10 mouse cellular contexts compared by ENCODE assay signal in the genomic region with DNA sequence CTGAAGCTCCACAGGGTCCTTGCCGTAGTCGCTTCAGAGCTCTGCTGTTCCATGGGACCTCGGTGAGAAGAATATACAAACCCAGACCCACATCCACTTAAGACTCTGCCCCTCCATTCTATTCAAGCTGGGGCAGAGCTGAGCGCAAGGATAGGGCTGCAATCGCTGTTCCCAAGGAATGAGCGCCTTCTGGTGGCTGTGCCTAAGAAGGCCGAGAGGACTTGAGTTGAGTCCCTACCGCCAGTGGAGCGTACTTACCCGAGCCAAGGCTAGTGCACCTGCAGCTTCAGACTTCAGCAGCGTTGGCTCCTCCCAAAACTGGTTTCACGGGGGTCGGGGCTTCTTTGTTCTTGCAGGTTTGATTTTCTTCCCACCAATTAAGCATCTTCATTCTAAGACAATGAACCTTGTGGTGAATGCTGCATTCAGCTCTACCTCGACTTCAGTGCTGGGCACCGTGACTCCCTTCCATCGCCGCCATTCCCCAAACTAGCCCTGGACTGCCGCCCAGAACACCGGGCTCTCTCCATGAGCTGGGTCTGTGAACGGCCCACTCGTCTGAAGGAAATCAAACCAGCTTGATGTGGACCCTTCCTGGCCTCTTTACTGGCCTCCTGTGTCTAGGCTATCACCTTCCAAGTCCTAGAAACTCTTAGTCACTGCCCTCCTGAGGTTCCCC. TPM values are rescaled to one million over a fixed set of nuclear protein-coding genes. Genes with fewer than 3 reads are reported as not detected.
DNase-seq lines count a peak whose midpoint lies in the region; ATAC-seq and TF ChIP-seq lines count a peak whose summit lies in the region.
"Had no signal": no experiment of that assay in that cellular context is flagged by ENCODE, and none has a peak within 500 bp of the region (broad histone marks: within the 10 kb centered on the region; RNA-seq: fewer than 3 reads in every experiment).

No protein-coding gene starts in this region.

- peak; percentile 77 for TF ChIP-seq CTCF in midbrain, postnatal 0 days (IDR thresholded peaks at IDR 0.05)

- no peak overlapping the region for H3K27ac ChIP-seq in heart, embryonic 12.5 days (ENCODE audit: poor library complexity, severe bottlenecking)
- H3K27ac ChIP-seq in hindbrain, embryonic 11.5 days (ENCODE audit: low read depth, low read length): no peak overlapping the region
- H3K27ac ChIP-seq in midbrain, postnatal 0 days (ENCODE audit: low read depth, low read length): no peak overlapping the region

- no peaks in the 10 kb centered on the region for H3K36me3 ChIP-seq in heart, embryonic 12.5 days
- H3K36me3 ChIP-seq in hindbrain, embryonic 11.5 days (ENCODE audit: control insufficient read depth, insufficient read depth, low read length): no peaks in the 10 kb centered on the region
- no peaks in the 10 kb centered on the region for H3K36me3 ChIP-seq in midbrain, postnatal 0 days (ENCODE audit: insufficient read depth, low read length)
- H3K36me3 ChIP-seq: G1E had no signal

- no peak overlapping the region for H3K4me3 ChIP-seq in heart, embryonic 12.5 days
- no peak overlapping the region for H3K4me3 ChIP-seq in hindbrain, embryonic 11.5 days (ENCODE audit: low read depth, low read length)
- H3K4me3 ChIP-seq in midbrain, postnatal 0 days (ENCODE audit: low read depth, low read length): no peak overlapping the region

- 0 out of 2 replicates have a peak, but pooled peaks have one; percentile 39 for ATAC-seq in heart, embryonic 12.5 days (ENCODE audit: insufficient number of reproducible peaks, low FRiP score)
- ATAC-seq in hindbrain, embryonic 11.5 days (ENCODE audit: low FRiP score): peak; percentile 67; the same call in 1 of the 2 replicates
- peak; percentile 45; the same call in 1 of the 2 replicates for ATAC-seq in midbrain, postnatal 0 days (ENCODE audit: low FRiP score)

- peaks cover 48% of the 10 kb centered on the region for H3K27me3 ChIP-seq in heart, embryonic 12.5 days (replicated peaks)
- H3K27me3 ChIP-seq in hindbrain, embryonic 11.5 days (ENCODE audit: control insufficient read depth, insufficient read depth, low read length): no peaks in the 10 kb centered on the region
- H3K27me3 ChIP-seq in midbrain, postnatal 0 days (ENCODE audit: insufficient read depth, low read length): no peaks in the 10 kb centered on the region

- no peak overlapping the region for H3K9ac ChIP-seq in heart, embryonic 12.5 days
- H3K9ac ChIP-seq in hindbrain, embryonic 11.5 days (ENCODE audit: low read depth, low read length): no peak overlapping the region
- H3K9ac ChIP-seq in midbrain, postnatal 0 days (replicated peaks; ENCODE audit: low read length, poor library complexity, severe bottlenecking): no peak overlapping the region

- 16% methylated on average over 21 of the region's 21 CpGs for WGBS in heart, embryonic 12.5 days
- WGBS in hindbrain, embryonic 11.5 days: 10% methylated on average over 21 of the region's 21 CpGs
- 12% methylated on average over 21 of the region's 21 CpGs for WGBS in midbrain, postnatal 0 days

- DNase-seq in heart, adult 9 months (ENCODE audit: low spot score in 2 of 2): no peak
- peak; percentile 40 for DNase-seq in MN1 (ENCODE audit: low spot score)
- peak; percentile 78 to 89 for DNase-seq in cerebellum, postnatal 25 days
- DNase-seq in hindbrain, embryonic 11.5 days (ENCODE audit: low spot score): peak; percentile 71
- DNase-seq in layer of hippocampus, postnatal 36 days: peak; percentile 45 to 52
- peak; percentile 80 for DNase-seq in midbrain, postnatal 0 days (ENCODE audit: low spot score)
- no peak for DNase-seq in gastrocnemius, postnatal 4 days (ENCODE audit: low spot score in 2 of 2)

- no peaks in the 10 kb centered on the region for H3K4me1 ChIP-seq in heart, embryonic 12.5 days (replicated peaks)
- no peaks in the 10 kb centered on the region for H3K4me1 ChIP-seq in hindbrain, embryonic 11.5 days (replicated peaks; ENCODE audit: control insufficient read depth, insufficient read depth, low read length)
- no peaks in the 10 kb centered on the region for H3K4me1 ChIP-seq in midbrain, postnatal 0 days (ENCODE audit: insufficient read depth, low read length)

- H3K4me2 ChIP-seq in heart, embryonic 12.5 days: no peak overlapping the region
- H3K4me2 ChIP-seq in hindbrain, embryonic 11.5 days (replicated peaks; ENCODE audit: low read depth, low read length): no peak overlapping the region
- H3K4me2 ChIP-seq in midbrain, postnatal 0 days (ENCODE audit: low read depth, low read length, poor library complexity, severe bottlenecking): no peak overlapping the region

- peaks cover 6% of the 10 kb centered on the region; the same call in 1 of the 2 replicates for H3K9me3 ChIP-seq in heart, embryonic 12.5 days (replicated peaks)
- no peaks in the 10 kb centered on the region for H3K9me3 ChIP-seq in hindbrain, embryonic 11.5 days (ENCODE audit: control insufficient read depth, low read length)
- H3K9me3 ChIP-seq in midbrain, postnatal 0 days (ENCODE audit: low read length): no peaks in the 10 kb centered on the region
- H3K9me3 ChIP-seq: G1E had no signal

RNA-seq across cellular contexts. Expression of a gene that starts 5.6 kb away (rescaled TPM):
- polyA plus RNA-seq in heart, embryonic 12.5 days (2016; fragmentation: Nextera tagmentation; extraction: Ambion mirVana): 0.10 and 0.14 TPM in 2 replicates
- 2.7 and 2.9 TPM in 2 replicates for polyA plus RNA-seq in hindbrain, embryonic 11.5 days (2014; fragmentation: Nextera tagmentation; extraction: Ambion mirVana)
- total RNA-seq in layer of hippocampus, postnatal 36 days (2021): 10 to 100 TPM; 22.7 to 23.6 TPM
- total RNA-seq in midbrain, postnatal 0 days (2014; rRNA removed): 54.7 and 72.4 TPM in 2 replicates
- 7.8 and 7.9 TPM in 2 replicates for polyA plus RNA-seq in midbrain, postnatal 0 days (2015; fragmentation: Nextera tagmentation; extraction: Ambion mirVana)
- total RNA-seq in gastrocnemius, postnatal 4 days (2021): under 1 TPM; 0.54 to 0.64 TPM
- polyA plus RNA-seq: G1E had no signal

RNA-seq across cellular contexts. Expression of a gene that starts 10.3 kb away (rescaled TPM):
- polyA plus RNA-seq in heart, embryonic 12.5 days (2016; fragmentation: Nextera tagmentation; extraction: Ambion mirVana): not detected in 2 replicates
- not detected in 2 replicates for polyA plus RNA-seq in hindbrain, embryonic 11.5 days (2014; fragmentation: Nextera tagmentation; extraction: Ambion mirVana)
- total RNA-seq in layer of hippocampus, postnatal 36 days (2021): not detected
- total RNA-seq in midbrain, postnatal 0 days (2014; rRNA removed): not detected in 2 replicates
- not detected in 2 replicates for polyA plus RNA-seq in midbrain, postnatal 0 days (2015; fragmentation: Nextera tagmentation; extraction: Ambion mirVana)
- total RNA-seq in gastrocnemius, postnatal 4 days (2021): not detected
- total RNA-seq: heart, postnatal 14 days had no signal
- polyA plus RNA-seq: G1E had no signal

RNA-seq across cellular contexts. Expression of a gene that starts 32.5 kb away (rescaled TPM):
- 2.1 and 2.4 TPM in 2 replicates for polyA plus RNA-seq in heart, embryonic 12.5 days (2016; fragmentation: Nextera tagmentation; extraction: Ambion mirVana)
- 2.6 and 2.8 TPM in 2 replicates for polyA plus RNA-seq in hindbrain, embryonic 11.5 days (2014; fragmentation: Nextera tagmentation; extraction: Ambion mirVana)
- total RNA-seq in layer of hippocampus, postnatal 36 days (2021): 1 to 10 TPM; 2.3 to 3.0 TPM
- total RNA-seq in midbrain, postnatal 0 days (2014; rRNA removed): 25.8 and 40.2 TPM in 2 replicates
- polyA plus RNA-seq in midbrain, postnatal 0 days (2015; fragmentation: Nextera tagmentation; extraction: Ambion mirVana): 29.0 and 29.7 TPM in 2 replicates
- 1 to 10 TPM; 3.7 to 4.9 TPM for total RNA-seq in gastrocnemius, postnatal 4 days (2021)

RNA-seq across cellular contexts. Expression of a gene that starts 48.7 kb away (rescaled TPM):
- 0.30 and 0.52 TPM in 2 replicates for polyA plus RNA-seq in heart, embryonic 12.5 days (2016; fragmentation: Nextera tagmentation; extraction: Ambion mirVana)
- 1.2 and 1.8 TPM in 2 replicates for polyA plus RNA-seq in hindbrain, embryonic 11.5 days (2014; fragmentation: Nextera tagmentation; extraction: Ambion mirVana)
- total RNA-seq in layer of hippocampus, postnatal 36 days (2021): 1 to 10 TPM; 4.2 TPM
- 1.5 TPM in 2 replicates for total RNA-seq in midbrain, postnatal 0 days (2014; rRNA removed)
- 1.4 and 2.1 TPM in 2 replicates for polyA plus RNA-seq in midbrain, postnatal 0 days (2015; fragmentation: Nextera tagmentation; extraction: Ambion mirVana)
- 1 to 10 TPM; 4.4 to 5.5 TPM for total RNA-seq in gastrocnemius, postnatal 4 days (2021)

RNA-seq across cellular contexts. Expression of a gene that starts 51.6 kb away (rescaled TPM):
- 0.46 TPM in 1 of 2 replicates, not detected in the other for polyA plus RNA-seq in heart, embryonic 12.5 days (2016; fragmentation: Nextera tagmentation; extraction: Ambion mirVana)
- 0.31 TPM in 1 of 2 replicates, not detected in the other for polyA plus RNA-seq in hindbrain, embryonic 11.5 days (2014; fragmentation: Nextera tagmentation; extraction: Ambion mirVana)
- under 1 TPM; 0.80 to 0.86 TPM for total RNA-seq in layer of hippocampus, postnatal 36 days (2021)
- 1.7 and 6.6 TPM in 2 replicates for total RNA-seq in midbrain, postnatal 0 days (2014; rRNA removed)
- polyA plus RNA-seq in midbrain, postnatal 0 days (2015; fragmentation: Nextera tagmentation; extraction: Ambion mirVana): 0.44 and 0.71 TPM in 2 replicates
- total RNA-seq in gastrocnemius, postnatal 4 days (2021): 1 to 10 TPM; 1.2 to 1.4 TPM
- total RNA-seq: G1E had no signal
- polyA plus RNA-seq: G1E had no signal

Comparison
In these comparisons a context has a peak if more than half of its experiments do, and no peak if none do; other contexts are left out.
1. DNase-seq: peak in MN1 (single experiment), cerebellum, postnatal 25 days (2 of 2), hindbrain, embryonic 11.5 days (single experiment), layer of hippocampus, postnatal 36 days (2 of 2) and midbrain, postnatal 0 days (single experiment); none in heart, adult 9 months (0 of 2) and gastrocnemius, postnatal 4 days (0 of 2).
2. RNA of a gene that starts 5.6 kb away (total RNA-seq): 54.7 to 72.4 TPM in midbrain, postnatal 0 days and 22.7 to 23.6 TPM in layer of hippocampus, postnatal 36 days; 0.54 to 0.64 TPM in gastrocnemius, postnatal 4 days; every median in the first group is over 10 times any median in the second.
3. Peak in every context shown above with its lines, with median percentiles within 50 percentile points of each other: ATAC-seq.